Mouse (Mus musculus): Measurements from ENCODE around the gene Siah1a.

DNA sequence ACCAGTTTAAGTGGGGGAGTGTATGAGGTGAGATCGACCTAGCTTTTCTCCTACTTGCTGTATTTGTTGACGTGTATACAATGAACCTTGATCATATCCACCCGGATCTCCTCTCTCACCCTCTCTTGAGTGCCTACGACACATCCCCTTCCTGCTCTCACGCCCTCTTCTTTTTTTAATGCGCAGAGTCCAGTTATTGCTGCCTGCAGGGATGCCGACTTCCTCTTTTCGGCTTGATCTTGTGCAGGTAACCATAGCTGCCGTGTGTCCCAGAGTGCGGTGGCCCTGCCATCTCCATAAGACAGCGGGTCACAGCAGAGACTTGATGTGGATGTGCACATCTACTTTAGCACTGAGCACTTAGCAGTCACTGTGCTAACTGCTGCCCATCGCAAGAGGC is 46.3 kb downstream of the Siah1a start:
- TF ChIP-seq CTCF (IDR thresholded peaks at IDR 0.05; ENCODE audit: borderline replicate concordance, control insufficient read depth, extremely low read depth, insufficient read depth, low read length, poor library complexity) (no peak), POLR2A (IDR thresholded peaks at IDR 0.05; ENCODE audit: control insufficient read depth, extremely low read depth, insufficient read depth, low read length, poor library complexity) (no peak)
